Mouse (Mus musculus): ENCODE measurements around the gene Pold2.

DNA sequence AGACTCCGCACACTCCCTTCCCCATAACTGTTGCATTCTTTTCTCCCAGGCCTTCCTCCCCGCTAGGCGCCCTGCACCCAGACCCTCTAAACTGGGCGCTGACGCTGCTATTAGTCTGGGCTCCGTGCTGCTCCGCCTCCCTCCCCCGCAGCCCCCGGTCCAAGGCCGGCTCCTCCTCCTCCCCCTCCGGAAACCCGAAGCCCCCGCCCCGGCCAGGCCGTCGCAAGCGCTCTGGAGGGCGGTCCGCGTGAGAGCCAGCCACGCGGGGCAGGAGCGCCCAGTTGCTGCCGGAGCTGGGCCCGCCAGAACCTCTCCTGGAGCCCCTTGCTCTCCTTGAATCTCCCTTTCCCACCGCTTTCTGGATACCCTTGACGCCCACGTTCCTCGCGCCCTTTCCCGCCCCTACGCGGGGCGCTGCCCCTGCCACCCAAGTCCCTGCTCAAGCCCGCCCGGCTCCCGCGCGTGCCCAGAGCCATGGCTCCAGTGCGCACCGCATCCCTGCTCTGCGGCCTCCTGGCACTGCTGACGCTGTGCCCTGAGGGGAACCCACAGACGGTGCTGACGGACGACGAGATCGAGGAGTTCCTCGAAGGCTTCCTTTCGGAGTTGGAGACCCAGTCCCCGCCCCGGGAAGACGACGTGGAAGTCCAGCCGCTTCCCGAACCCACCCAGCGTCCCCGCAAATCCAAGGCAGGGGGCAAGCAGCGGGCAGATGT is 16.3 kb downstream of the Pold2 start, which contains the start of gene Aebp1:
- TF ChIP-seq CTCF (IDR thresholded peaks at IDR 0.05; ENCODE audit: low read depth, low read length) (no peak), POLR2A (IDR thresholded peaks at IDR 0.05; ENCODE audit: borderline replicate concordance, low read depth, low read length) (no peak)

Data from bone marrow macrophage, adult 2 months (primary cell).